Mouse (Mus musculus) testis, postnatal 14 days (tissue): ENCODE measurements around the gene Cx3cr1.

Experiments
- DNase-seq: peaks from one replicate; pipeline ENCODE4 v3.0.0; 2021; ENCODE audit warnings: low spot score

Cx3cr1 gene

GRCm38 (mm10) chr9:119887144-119887901 lies 182.4 kb downstream of the Cx3cr1 start:
- no peak for DNase-seq

DNA sequence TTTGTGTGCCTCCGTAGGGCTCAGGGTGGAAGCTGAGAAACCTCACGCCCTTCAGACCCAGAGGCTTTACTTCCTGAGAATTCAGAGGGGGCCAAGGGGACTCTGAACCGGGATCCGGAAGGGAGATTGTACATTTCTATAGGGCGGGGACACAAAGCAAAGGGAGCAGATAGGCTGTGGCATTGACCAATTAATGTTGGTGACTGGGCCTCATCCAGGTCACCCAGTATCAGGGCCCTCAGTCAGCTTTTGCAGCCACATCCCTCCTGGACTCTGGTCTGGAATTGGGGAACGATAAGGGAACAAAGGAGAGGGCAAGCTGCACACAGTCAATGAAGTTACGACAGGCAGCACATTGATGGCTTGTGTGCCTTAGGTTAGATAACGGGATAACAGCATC lies 215.5 kb downstream of the Cx3cr1 start:
- no peak for DNase-seq

GRCm38 (mm10) chr9:119853071-119853846 lies 216.4 kb downstream of the Cx3cr1 start:
- no peak for DNase-seq

DNA sequence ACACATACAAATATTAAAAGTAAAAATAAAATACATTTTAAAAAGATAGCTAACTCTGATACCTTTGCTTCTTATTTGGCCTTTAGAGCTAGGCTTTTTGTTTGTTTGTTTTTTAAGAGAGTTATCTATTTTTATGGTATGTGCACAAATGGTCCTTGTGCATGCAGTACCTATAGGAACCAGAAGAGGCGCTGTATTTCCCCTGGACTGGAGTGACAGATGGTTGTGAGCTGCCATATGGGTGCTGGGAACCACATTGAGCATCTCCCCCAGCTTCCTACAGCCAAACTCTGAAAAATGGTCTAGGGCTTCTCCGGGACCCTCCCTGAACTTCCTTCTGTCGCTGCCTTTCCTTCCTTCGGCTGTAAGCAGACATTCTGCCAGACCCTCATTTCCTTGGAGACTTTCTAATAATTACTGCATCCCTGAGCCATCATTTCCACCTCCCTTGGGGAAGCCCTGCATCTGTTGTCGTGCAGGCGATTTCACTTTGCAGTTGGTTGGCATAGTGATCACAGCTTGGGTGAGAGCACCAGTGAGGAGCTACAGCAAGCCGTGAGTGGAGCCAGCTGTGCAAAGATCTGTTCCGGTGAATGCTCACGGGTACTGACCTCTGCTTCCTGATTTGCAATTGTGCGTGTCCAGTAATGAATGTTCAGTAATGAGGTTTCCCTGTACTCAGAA lies 217.2 kb downstream of the Cx3cr1 start:
- no peak for DNase-seq
